Mouse (Mus musculus): Measurements from ENCODE around the gene Nhsl1. TPM values are rescaled to one million over a fixed set of nuclear protein-coding genes. Genes with fewer than 3 reads are reported as not detected.

Nhsl1 gene
- polyA plus RNA-seq, 1 experiment from 2014 or later, result 17.1 TPM

GRCm38 (mm10) chr10:18470351-18471060 is 151.7 kb downstream of the Nhsl1 start:
- Histone ChIP-seq H3K4me1 (ENCODE audit: control insufficient read depth, insufficient read depth, low read length) (peaks cover 36% of the 10 kb centered on the region), H3K27ac (ENCODE audit: low read depth, low read length) (peak overlapping the region; percentile 45; the same call in 1 of the 2 replicates), H3K36me3 (ENCODE audit: control insufficient read depth, insufficient read depth, low read length) (peaks cover 10% of the 10 kb centered on the region; the same call in 1 of the 2 replicates), H3K4me2 (ENCODE audit: low read length) (peak overlapping the region; percentile 56), H3K9me3 (replicated peaks; ENCODE audit: control insufficient read depth, low read length) (no peaks in the 10 kb centered on the region), H3K9ac (ENCODE audit: low read length) (peak overlapping the region; percentile 57; the same call in 1 of the 2 replicates), H3K4me3 (ENCODE audit: low read depth, low read length) (peak overlapping the region; percentile 20), H3K27me3 (replicated peaks; ENCODE audit: control insufficient read depth, insufficient read depth, low read length) (0 out of 2 replicates have a peak, but pooled peaks cover 3% of the 10 kb centered on the region)
- WGBS, result 16% methylated on average over 20 of the region's 20 CpGs
- 0 out of 2 replicates have a peak, but pooled peaks have one; percentile 13 for ATAC-seq
- DNase-seq (ENCODE audit: low spot score), result peak; percentile 37

GRCm38 (mm10) chr10:18471648-18472047 is 152.9 kb downstream of the Nhsl1 start:
- Histone ChIP-seq H3K9ac (ENCODE audit: low read length) (no peak overlapping the region), H3K4me3 (ENCODE audit: low read depth, low read length) (no peak overlapping the region), H3K4me2 (ENCODE audit: low read length) (peak overlapping the region; percentile 2; the same call in 1 of the 2 replicates), H3K4me1 (ENCODE audit: control insufficient read depth, insufficient read depth, low read length) (peaks cover 36% of the 10 kb centered on the region), H3K36me3 (ENCODE audit: control insufficient read depth, insufficient read depth, low read length) (peaks cover 10% of the 10 kb centered on the region; the same call in 1 of the 2 replicates), H3K27ac (ENCODE audit: low read depth, low read length) (no peak overlapping the region), H3K27me3 (replicated peaks; ENCODE audit: control insufficient read depth, insufficient read depth, low read length) (no peaks in the 10 kb centered on the region), H3K9me3 (replicated peaks; ENCODE audit: control insufficient read depth, low read length) (no peaks in the 10 kb centered on the region)
- WGBS, result 82% methylated on average over 5 of the region's 5 CpGs
- ATAC-seq, result no peak
- no peak for DNase-seq (ENCODE audit: low spot score)

DNA sequence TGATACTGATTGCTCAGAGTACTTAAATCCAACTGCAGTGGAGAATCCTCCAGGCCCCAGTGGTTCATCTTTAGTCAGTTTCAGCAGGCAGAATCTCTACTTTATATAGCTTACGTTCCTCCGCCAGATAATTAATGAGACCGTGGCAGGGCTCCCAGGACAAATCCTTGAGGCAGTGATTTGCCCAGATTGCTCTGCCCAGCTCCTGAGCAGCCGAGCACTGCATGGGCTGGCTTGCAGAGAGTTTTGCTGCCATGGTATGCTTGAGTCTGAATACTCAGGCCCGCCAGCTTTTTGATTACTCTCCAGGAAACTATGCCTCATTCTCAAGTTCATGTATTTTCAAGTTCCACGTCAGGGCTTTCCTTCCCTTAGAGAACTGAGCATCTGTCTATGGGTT is 156.3 kb downstream of the Nhsl1 start:
- 0 out of 2 replicates have a peak, but pooled peaks have one; percentile 47 for ATAC-seq
- Histone ChIP-seq H3K9ac (ENCODE audit: low read length) (no peak overlapping the region), H3K27me3 (replicated peaks; ENCODE audit: control insufficient read depth, insufficient read depth, low read length) (no peaks in the 10 kb centered on the region), H3K36me3 (ENCODE audit: control insufficient read depth, insufficient read depth, low read length) (peaks cover 14% of the 10 kb centered on the region; the same call in 1 of the 2 replicates), H3K4me3 (ENCODE audit: low read depth, low read length) (no peak overlapping the region), H3K27ac (ENCODE audit: low read depth, low read length) (no peak overlapping the region), H3K4me1 (ENCODE audit: control insufficient read depth, insufficient read depth, low read length) (peaks cover 19% of the 10 kb centered on the region), H3K4me2 (ENCODE audit: low read length) (no peak overlapping the region), H3K9me3 (replicated peaks; ENCODE audit: control insufficient read depth, low read length) (no peaks in the 10 kb centered on the region)
- peak; percentile 66 for DNase-seq (ENCODE audit: low spot score)
- 53% methylated on average over 6 of the region's 6 CpGs for WGBS

- Histone ChIP-seq H3K4me2 (ENCODE audit: low read length) (no peak overlapping the region), H3K27me3 (replicated peaks; ENCODE audit: control insufficient read depth, insufficient read depth, low read length) (no peaks in the 10 kb centered on the region), H3K27ac (ENCODE audit: low read depth, low read length) (no peak overlapping the region), H3K9me3 (replicated peaks; ENCODE audit: control insufficient read depth, low read length) (no peaks in the 10 kb centered on the region), H3K4me1 (ENCODE audit: control insufficient read depth, insufficient read depth, low read length) (peaks cover 22% of the 10 kb centered on the region), H3K36me3 (ENCODE audit: control insufficient read depth, insufficient read depth, low read length) (peaks cover 10% of the 10 kb centered on the region; the same call in 1 of the 2 replicates), H3K9ac (ENCODE audit: low read length) (no peak overlapping the region), H3K4me3 (ENCODE audit: low read depth, low read length) (no peak overlapping the region)
- WGBS, result 78% methylated on average over 4 of the region's 4 CpGs
- ATAC-seq (no peak), DNase-seq (ENCODE audit: low spot score) (no peak)
Measured at GRCm38 (mm10) chr10:18478294-18478693, 159.5 kb downstream of the Nhsl1 start.

DNA sequence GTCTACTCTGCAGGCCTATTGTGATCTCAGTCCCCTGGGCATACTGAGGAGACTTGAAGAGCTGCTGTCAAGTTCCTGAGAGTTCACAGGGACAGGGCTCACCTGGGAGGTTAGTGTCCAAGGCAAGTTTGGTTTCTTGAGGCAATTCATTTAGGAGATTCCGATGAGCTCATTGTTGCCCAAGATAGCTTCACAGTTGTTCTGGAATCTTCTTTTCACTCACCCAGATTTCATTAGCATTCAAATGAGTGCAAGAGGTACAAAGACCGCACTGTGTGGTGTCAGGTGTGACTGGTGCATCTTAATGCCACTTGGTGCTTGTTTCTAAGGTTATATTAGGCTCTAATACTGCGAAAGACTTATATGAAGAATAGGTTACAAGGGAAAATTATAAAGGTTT is 160.5 kb downstream of the Nhsl1 start:
- no peak overlapping the region for H3K9ac ChIP-seq (ENCODE audit: low read length)
- H3K9me3 ChIP-seq (replicated peaks; ENCODE audit: control insufficient read depth, low read length), result no peaks in the 10 kb centered on the region
- no peak overlapping the region for H3K4me2 ChIP-seq (ENCODE audit: low read length)
- H3K36me3 ChIP-seq (ENCODE audit: control insufficient read depth, insufficient read depth, low read length), result 0 out of 2 replicates have a peak, but pooled peaks cover 4% of the 10 kb centered on the region
- H3K27me3 ChIP-seq (replicated peaks; ENCODE audit: control insufficient read depth, insufficient read depth, low read length), result no peaks in the 10 kb centered on the region
- H3K4me3 ChIP-seq (ENCODE audit: low read depth, low read length), result no peak overlapping the region
- H3K4me1 ChIP-seq (ENCODE audit: control insufficient read depth, insufficient read depth, low read length), result peaks cover 22% of the 10 kb centered on the region
- H3K27ac ChIP-seq (ENCODE audit: low read depth, low read length), result no peak overlapping the region
- DNase-seq (ENCODE audit: low spot score) (no peak), ATAC-seq (no peak)
- 89% methylated on average over 3 of the region's 3 CpGs for WGBS

DNA sequence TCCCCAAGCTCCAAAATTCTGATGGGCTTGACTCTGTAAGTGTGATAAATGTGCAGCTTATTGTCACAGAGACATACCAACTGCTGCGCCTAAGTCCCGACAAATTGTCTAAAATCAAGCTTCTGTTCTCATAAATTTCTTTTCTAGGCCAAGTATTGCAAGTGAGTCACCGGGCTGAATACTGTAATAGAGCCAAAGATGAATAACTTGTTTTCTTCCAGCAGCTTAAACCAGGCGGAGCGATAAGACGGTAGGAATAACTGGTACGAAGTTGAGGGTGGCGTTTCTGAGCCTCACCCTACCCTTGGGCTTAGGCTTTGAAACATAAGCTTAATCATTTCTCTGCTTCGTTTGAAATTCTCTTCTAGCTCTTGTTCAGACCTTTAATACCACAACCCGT is 162.1 kb downstream of the Nhsl1 start:
- Histone ChIP-seq H3K27me3 (replicated peaks; ENCODE audit: control insufficient read depth, insufficient read depth, low read length) (no peaks in the 10 kb centered on the region), H3K4me1 (ENCODE audit: control insufficient read depth, insufficient read depth, low read length) (peaks cover 18% of the 10 kb centered on the region), H3K9ac (ENCODE audit: low read length) (no peak overlapping the region), H3K4me2 (ENCODE audit: low read length) (no peak overlapping the region), H3K9me3 (replicated peaks; ENCODE audit: control insufficient read depth, low read length) (no peaks in the 10 kb centered on the region), H3K27ac (ENCODE audit: low read depth, low read length) (no peak overlapping the region), H3K4me3 (ENCODE audit: low read depth, low read length) (no peak overlapping the region), H3K36me3 (ENCODE audit: control insufficient read depth, insufficient read depth, low read length) (0 out of 2 replicates have a peak, but pooled peaks cover 4% of the 10 kb centered on the region)
- ATAC-seq (no peak), DNase-seq (ENCODE audit: low spot score) (no peak)
- WGBS, result 84% methylated on average over 10 of the region's 10 CpGs

GRCm38 (mm10) chr10:18482558-18483141 is 163.9 kb downstream of the Nhsl1 start:
- ATAC-seq (peak; percentile 84), DNase-seq (ENCODE audit: low spot score) (peak; percentile 86)
- peak overlapping the region; percentile 84 for H3K27ac ChIP-seq (ENCODE audit: low read depth, low read length)
- H3K36me3 ChIP-seq (ENCODE audit: control insufficient read depth, insufficient read depth, low read length), result 0 out of 2 replicates have a peak, but pooled peaks cover 4% of the 10 kb centered on the region
- H3K4me3 ChIP-seq (ENCODE audit: low read depth, low read length), result no peak overlapping the region
- H3K9ac ChIP-seq (ENCODE audit: low read length), result 0 out of 2 replicates have a peak overlapping the region, but pooled peaks have one; percentile 32
- H3K4me2 ChIP-seq (ENCODE audit: low read length), result peak overlapping the region; percentile 28
- H3K4me1 ChIP-seq (ENCODE audit: control insufficient read depth, insufficient read depth, low read length), result peaks cover 18% of the 10 kb centered on the region
- 8% methylated on average over 4 of the region's 4 CpGs for WGBS
- H3K27me3 ChIP-seq (replicated peaks; ENCODE audit: control insufficient read depth, insufficient read depth, low read length), result no peaks in the 10 kb centered on the region
- H3K9me3 ChIP-seq (replicated peaks; ENCODE audit: control insufficient read depth, low read length), result no peaks in the 10 kb centered on the region

DNA sequence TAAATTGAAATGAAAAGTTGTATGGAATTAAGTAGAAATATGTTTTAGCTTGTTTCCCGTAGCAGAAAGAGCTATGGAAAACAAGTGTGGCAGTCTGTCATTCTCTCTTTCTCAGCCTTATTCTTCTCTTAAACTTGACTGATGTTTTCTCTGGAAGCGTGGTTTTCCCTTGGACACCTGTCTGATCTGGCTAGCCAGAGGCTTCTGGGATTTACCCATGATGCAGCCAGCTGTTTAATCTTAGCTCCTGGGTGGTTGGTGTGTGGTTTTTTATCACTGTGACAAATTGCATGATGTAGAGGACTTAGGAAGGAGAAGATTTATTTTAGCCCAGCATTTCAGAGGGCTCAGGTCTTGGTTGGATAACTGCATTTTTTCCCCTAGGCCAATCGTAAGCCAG is 164.9 kb downstream of the Nhsl1 start:
- no peak overlapping the region for H3K27ac ChIP-seq (ENCODE audit: low read depth, low read length)
- 89% methylated on average over 3 of the region's 3 CpGs for WGBS
- 0 out of 2 replicates have a peak, but pooled peaks cover 4% of the 10 kb centered on the region for H3K36me3 ChIP-seq (ENCODE audit: control insufficient read depth, insufficient read depth, low read length)
- peaks cover 18% of the 10 kb centered on the region for H3K4me1 ChIP-seq (ENCODE audit: control insufficient read depth, insufficient read depth, low read length)
- no peak overlapping the region for H3K4me2 ChIP-seq (ENCODE audit: low read length)
- H3K9ac ChIP-seq (ENCODE audit: low read length), result no peak overlapping the region
- H3K4me3 ChIP-seq (ENCODE audit: low read depth, low read length), result no peak overlapping the region
- DNase-seq (ENCODE audit: low spot score) (no peak), ATAC-seq (no peak)
- no peaks in the 10 kb centered on the region for H3K27me3 ChIP-seq (replicated peaks; ENCODE audit: control insufficient read depth, insufficient read depth, low read length)
- H3K9me3 ChIP-seq (replicated peaks; ENCODE audit: control insufficient read depth, low read length), result no peaks in the 10 kb centered on the region

GRCm38 (mm10) chr10:18484731-18485130 is 165.9 kb downstream of the Nhsl1 start:
- Histone ChIP-seq H3K27me3 (replicated peaks; ENCODE audit: control insufficient read depth, insufficient read depth, low read length) (no peaks in the 10 kb centered on the region), H3K4me1 (ENCODE audit: control insufficient read depth, insufficient read depth, low read length) (peaks cover 18% of the 10 kb centered on the region), H3K27ac (ENCODE audit: low read depth, low read length) (no peak overlapping the region), H3K4me2 (ENCODE audit: low read length) (no peak overlapping the region), H3K4me3 (ENCODE audit: low read depth, low read length) (no peak overlapping the region), H3K9me3 (replicated peaks; ENCODE audit: control insufficient read depth, low read length) (no peaks in the 10 kb centered on the region), H3K36me3 (ENCODE audit: control insufficient read depth, insufficient read depth, low read length) (no peaks in the 10 kb centered on the region), H3K9ac (ENCODE audit: low read length) (no peak overlapping the region)
- DNase-seq (ENCODE audit: low spot score), result no peak
- ATAC-seq, result no peak
- whole genome bisulfite sequencing, result 96% methylated on average over 5 of the region's 5 CpGs

Data from forebrain, embryonic 14.5 days (tissue).